Mouse (Mus musculus) hindbrain, embryonic 12.5 days (tissue): ENCODE measurements at regions not wholly inside any gene's neighbourhood (a gene's known extent, or its start where the extent isn't known, plus 50 kb on each side); places are given as distances from the start of the nearest gene placed in this dataset.

Source experiments
- ATAC-seq: fragments of 200-750 bp; cut with Nextera tagmentation; 2 replicates; pipeline ENCODE4 v1.8.0; 2017; ENCODE audit warnings: moderate TSS enrichment; ENCODE audit not compliant: low FRiP score
- H3K27ac ChIP-seq: fragments of 300-500 bp; sonication (generic); 2 replicates; pipeline ENCODE4 v1.5.1; 2016; ENCODE audit warnings: mild to moderate bottlenecking
- H3K27me3 ChIP-seq: fragments of 300-500 bp; sonication (generic); 2 replicates; pipeline ENCODE4 v1.6.1; 2016; ENCODE audit warnings: mild to moderate bottlenecking
- H3K36me3 ChIP-seq: fragments of 300-500 bp; sonication (generic); 2 replicates; pipeline ENCODE4 v1.6.1; 2016; ENCODE audit warnings: mild to moderate bottlenecking
- H3K4me1 ChIP-seq: fragments of 300-500 bp; sonication (generic); 2 replicates; pipeline ENCODE4 v1.6.1; 2016
- H3K4me2 ChIP-seq: fragments of 300-500 bp; sonication (generic); replicated peaks from 2 replicates; pipeline ENCODE4 v1.6.1; 2016; ENCODE audit warnings: mild to moderate bottlenecking
- H3K4me3 ChIP-seq: fragments of 300-500 bp; sonication (generic); 2 replicates; pipeline ENCODE4 v1.5.1; 2016; ENCODE audit warnings: mild to moderate bottlenecking
- H3K9ac ChIP-seq: fragments of 300-500 bp; sonication (generic); 2 replicates; pipeline ENCODE4 v1.6.1; 2016; ENCODE audit warnings: mild to moderate bottlenecking, moderate library complexity
- H3K9me3 ChIP-seq: fragments of 300-500 bp; sonication (generic); replicated peaks from 2 replicates; pipeline ENCODE4 v1.6.1; 2016; ENCODE audit warnings: mild to moderate bottlenecking
- WGBS: fragments of 180-500 bp; shearing (Covaris S2); methylation state at CpG from one replicate; pipeline ENCODE4 v1.1.7; 2016; 5-methylcytosine and 5-hydroxymethylcytosine counted together

- no peak overlapping the region for H3K9ac ChIP-seq
- H3K36me3 ChIP-seq, result no peaks in the 10 kb centered on the region
- peak overlapping the region; percentile 18 for H3K4me3 ChIP-seq
- H3K4me2 ChIP-seq, result peak overlapping the region; percentile 43
- ATAC-seq, result no peak
- peak overlapping the region; percentile 72 for H3K27ac ChIP-seq
- WGBS, result 2% methylated on average over 26 of the region's 26 CpGs
- H3K27me3 ChIP-seq, result peaks cover 88% of the 10 kb centered on the region
- H3K9me3 ChIP-seq, result no peaks in the 10 kb centered on the region
- peaks cover 27% of the 10 kb centered on the region for H3K4me1 ChIP-seq
Observed at GRCm38 (mm10) chr13:94710574-94711172, 78.0 kb upstream of the Tbca start.

- no peak overlapping the region for H3K4me3 ChIP-seq
- WGBS, result 57% methylated on average over 3 of the region's 3 CpGs
Observed at GRCm38 (mm10) chr13:94713451-94713850, 75.3 kb upstream of the Tbca start.

GRCm38 (mm10) chr13:94721625-94722024 lies 67.1 kb upstream of the Tbca start:
- WGBS, result 79% methylated on average over 4 of the region's 4 CpGs
- no peak overlapping the region for H3K4me2 ChIP-seq
- ATAC-seq, result no peak
- no peaks in the 10 kb centered on the region for H3K9me3 ChIP-seq
- H3K27me3 ChIP-seq, result peaks cover 33% of the 10 kb centered on the region
- no peaks in the 10 kb centered on the region for H3K36me3 ChIP-seq
- H3K4me1 ChIP-seq, result no peaks in the 10 kb centered on the region
- no peak overlapping the region for H3K27ac ChIP-seq
- no peak overlapping the region for H3K9ac ChIP-seq
- no peak overlapping the region for H3K4me3 ChIP-seq

More at GRCm38 (mm10) chr13:94713451-94713850, 75.3 kb upstream of the Tbca start:
- no peaks in the 10 kb centered on the region for H3K36me3 ChIP-seq
- H3K4me2 ChIP-seq, result no peak overlapping the region
- no peak for ATAC-seq
- H3K9ac ChIP-seq, result no peak overlapping the region
- H3K9me3 ChIP-seq, result no peaks in the 10 kb centered on the region
- no peak overlapping the region for H3K27ac ChIP-seq
- H3K27me3 ChIP-seq, result peaks cover 85% of the 10 kb centered on the region
- peaks cover 10% of the 10 kb centered on the region; the same call in 1 of the 2 replicates for H3K4me1 ChIP-seq
